Mouse (Mus musculus) gastrocnemius, adult 2 months (tissue): ENCODE results near the gene Dpp4. TPM values are rescaled to one million over a fixed set of nuclear protein-coding genes. Genes with fewer than 3 reads are reported as not detected.

Experiments used
- DNase-seq: peaks from one replicate; pipeline ENCODE4 v3.0.0; 2022
- H3K27ac ChIP-seq: fragments of 200-600 bp; 2 replicates; pipeline ENCODE4 v1.8.1; 2022; ENCODE audit warnings: mild to moderate bottlenecking
- H3K4me3 ChIP-seq: fragments of 200-600 bp; 2 replicates; pipeline ENCODE4 v1.8.1; 2022; ENCODE audit warnings: mild to moderate bottlenecking, moderate library complexity
- CTCF ChIP-seq: fragments of 200-600 bp; IDR thresholded peaks from 2 replicates; pipeline ENCODE4 v1.8.1; 2022; ENCODE audit warnings: antibody characterized with exemption, mild to moderate bottlenecking, moderate library complexity
- intact Hi-C: fragments of 180-260 bp; cut with DNase I; formaldehyde crosslinking; loops from one replicate; pipeline ENCODE4 v1.15.1; 2025
- total RNA-seq, 2 experiments: library from RNA; stranded (reverse); gene quantifications; 2 replicates each; pipeline ENCODE4 v1.2.3; 2021

Dpp4 gene
- total RNA-seq, 2 experiments from 2014 or later = 4.6 to 5.2 TPM

DNA sequence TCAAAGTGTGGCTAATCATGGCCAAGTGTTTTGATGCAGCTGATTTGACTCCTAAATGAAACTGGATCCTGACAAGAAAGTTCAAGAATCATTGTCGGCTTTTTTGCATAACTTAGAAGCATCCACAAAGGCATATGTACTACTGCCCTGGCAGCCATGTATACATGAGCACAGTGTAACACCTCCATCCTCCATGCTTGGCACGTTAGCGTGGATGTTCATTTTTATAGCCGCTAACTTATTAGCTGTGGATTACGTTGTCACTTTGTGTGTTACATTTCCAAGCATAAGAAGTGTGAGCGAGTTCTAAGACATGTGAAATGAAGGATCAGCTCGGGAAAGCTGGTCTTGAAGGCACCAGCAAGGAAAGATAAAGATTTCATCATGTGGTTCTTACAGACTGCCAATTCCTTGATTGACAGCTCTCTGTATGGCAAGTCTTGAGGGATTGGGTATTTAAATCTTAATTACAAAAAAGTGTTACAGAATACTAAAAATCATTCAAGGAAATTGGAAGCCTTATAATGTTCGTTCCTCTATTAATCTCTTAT is 19.3 kb upstream of the Dpp4 start:
- H3K4me3 ChIP-seq = no peak overlapping the region
- no peak for TF ChIP-seq CTCF
- intact Hi-C loops = no loop called here
- no peak overlapping the region for H3K27ac ChIP-seq
- DNase-seq = no peak

DNA sequence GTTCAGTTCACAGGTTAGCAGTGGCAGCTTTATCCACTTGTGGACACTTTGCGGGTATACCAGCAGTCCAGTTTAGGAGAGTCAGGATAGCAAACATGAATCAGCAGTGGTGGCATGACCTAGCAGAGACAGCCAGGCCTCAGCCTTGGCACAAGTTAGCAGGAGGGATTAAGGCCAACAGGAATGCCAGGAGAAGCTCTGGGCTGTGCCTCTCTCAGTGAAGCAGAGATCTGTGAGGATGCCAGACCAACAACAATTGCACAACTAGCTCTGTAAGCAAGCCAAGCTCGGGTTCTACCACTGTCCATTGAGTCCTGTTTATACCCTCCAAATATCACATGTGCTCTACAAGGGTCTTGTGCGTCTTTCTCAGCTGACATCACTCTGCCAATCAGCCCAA is 13.9 kb upstream of the Dpp4 start:
- H3K4me3 ChIP-seq = no peak overlapping the region
- no peak overlapping the region for H3K27ac ChIP-seq
- no peak for TF ChIP-seq CTCF
- intact Hi-C loops = no loop called here
- peak; percentile 60 for DNase-seq

DNA sequence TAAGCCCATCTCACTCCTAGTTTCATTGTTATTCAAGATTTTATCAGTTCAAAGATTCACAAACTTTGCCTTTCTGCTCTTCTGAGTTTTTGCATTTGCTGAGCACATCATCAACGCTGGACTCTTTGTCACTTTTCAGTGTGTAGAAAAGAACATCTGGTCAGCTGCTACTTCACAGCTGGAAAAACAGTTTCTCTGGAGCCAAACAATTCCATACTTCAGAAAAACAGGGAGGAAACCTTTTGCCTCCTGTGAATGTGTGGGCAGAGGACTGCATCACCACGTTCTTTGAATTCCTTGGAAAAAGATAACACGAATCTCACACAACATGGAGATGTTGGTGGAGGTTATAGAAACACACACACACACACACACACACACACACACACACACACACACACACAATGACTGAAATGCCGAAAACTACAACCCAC is 11.3 kb upstream of the Dpp4 start:
- intact Hi-C loops = no loop called here
- H3K27ac ChIP-seq = peak overlapping the region; percentile 72
- TF ChIP-seq CTCF = no peak
- no peak overlapping the region for H3K4me3 ChIP-seq
- DNase-seq = no peak

DNA sequence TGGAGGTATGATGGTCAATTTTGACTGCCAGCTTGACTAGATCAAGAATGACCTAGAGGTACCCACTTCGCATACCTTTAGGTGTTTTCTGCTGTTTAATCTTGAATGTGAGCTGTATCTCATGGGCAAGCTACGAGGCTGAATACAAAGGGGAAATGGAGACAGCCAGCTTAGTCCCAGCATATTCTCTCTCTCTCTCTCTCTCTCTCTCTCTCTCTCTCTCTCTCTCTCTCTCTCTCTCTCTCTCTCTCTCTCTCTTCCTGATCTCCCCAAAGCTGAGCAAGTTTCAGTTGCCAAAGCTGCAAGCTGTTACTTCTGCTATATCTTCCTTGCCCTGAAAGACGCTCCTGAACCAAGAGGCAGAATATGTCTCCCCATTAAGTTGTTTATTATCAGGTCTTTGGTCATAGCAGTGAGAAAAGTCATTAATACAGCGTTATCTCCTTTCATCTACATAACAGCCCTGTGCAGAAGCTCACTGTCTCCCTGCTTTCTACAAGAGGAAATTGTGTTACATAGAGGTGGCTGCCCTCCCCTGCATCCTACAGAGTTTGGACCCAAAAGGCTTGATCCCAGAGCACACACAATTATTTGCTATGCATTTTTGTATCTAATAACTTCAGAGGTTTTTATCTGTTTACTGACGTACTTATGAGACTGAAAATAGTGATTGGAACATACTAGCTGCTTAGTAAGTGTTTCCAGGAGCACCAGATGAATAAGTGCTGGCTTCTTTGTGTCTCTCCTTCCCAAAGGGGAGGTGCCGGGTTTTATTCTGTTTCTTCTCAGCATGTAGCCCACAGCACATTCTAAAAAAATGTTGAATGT is 10.7 kb upstream of the Dpp4 start:
- intact Hi-C loops = no loop called here
- DNase-seq = no peak
- no peak for TF ChIP-seq CTCF
- H3K4me3 ChIP-seq = no peak overlapping the region
- H3K27ac ChIP-seq = peak overlapping the region; percentile 72

DNA sequence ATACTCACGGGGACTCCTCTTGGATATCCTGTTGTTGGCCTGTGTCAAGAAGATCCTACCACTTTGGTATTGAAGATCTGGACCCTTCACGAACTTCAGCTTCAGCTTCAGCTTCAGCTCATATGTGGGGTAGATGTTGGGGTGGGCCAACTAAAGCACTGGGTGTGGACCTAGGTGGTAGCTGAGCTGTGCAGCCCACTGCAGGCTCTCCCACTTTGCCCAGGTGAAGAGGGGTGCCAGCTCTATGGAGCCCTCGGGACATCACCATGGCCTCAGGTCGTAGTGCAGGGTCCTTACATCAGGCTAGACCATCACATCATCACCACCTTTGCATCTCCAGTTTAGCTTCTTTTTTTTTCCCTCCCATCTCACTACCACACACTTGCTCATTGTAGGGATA is 9.2 kb upstream of the Dpp4 start:
- Histone ChIP-seq H3K4me3 (no peak overlapping the region), H3K27ac (no peak overlapping the region)
- no peak for TF ChIP-seq CTCF
- intact Hi-C loops = no loop called here
- no peak for DNase-seq

DNA sequence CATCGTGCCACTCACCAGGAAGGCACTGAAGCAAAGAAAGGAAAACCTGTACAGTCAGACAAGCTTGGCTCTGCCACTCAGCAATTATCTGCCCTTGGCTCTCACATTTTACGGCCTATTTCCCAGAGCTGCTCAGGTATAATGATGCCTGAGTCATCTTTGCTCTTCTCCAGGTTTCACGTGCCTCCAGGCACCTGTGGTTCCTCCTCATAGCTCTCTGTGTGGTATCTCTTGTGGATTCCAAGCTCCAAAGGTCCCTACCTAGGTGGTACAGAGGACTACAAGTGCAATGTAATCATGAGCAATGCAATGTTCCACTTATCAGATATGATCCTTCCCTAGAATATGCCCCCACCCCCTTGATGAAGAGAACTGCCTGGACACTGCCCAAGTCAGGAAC is 8.0 kb upstream of the Dpp4 start:
- DNase-seq = no peak
- intact Hi-C loops = no loop called here
- TF ChIP-seq CTCF = no peak
- no peak overlapping the region for H3K4me3 ChIP-seq
- H3K27ac ChIP-seq = no peak overlapping the region

DNA sequence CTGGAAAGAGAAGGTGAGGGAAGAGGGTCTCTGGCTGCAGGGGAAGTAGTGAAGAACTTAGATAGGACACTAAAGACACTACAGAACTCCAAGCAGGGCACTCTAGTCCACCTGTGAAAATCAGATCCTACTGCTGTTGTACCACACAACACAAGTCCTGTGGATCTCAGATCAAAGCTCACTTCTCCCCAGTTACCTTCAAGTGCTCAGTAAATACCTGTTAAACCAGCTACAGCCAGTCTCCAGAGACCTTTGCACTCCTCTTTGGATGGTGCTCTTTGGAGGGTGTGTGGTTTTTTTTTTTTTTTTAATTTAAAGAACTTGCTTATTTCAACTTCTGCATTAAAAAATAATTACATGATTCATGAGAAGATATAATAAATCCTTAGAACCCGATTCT is 5.2 kb upstream of the Dpp4 start:
- no peak for DNase-seq
- no peak for TF ChIP-seq CTCF
- no peak overlapping the region for H3K27ac ChIP-seq
- no peak overlapping the region for H3K4me3 ChIP-seq
- intact Hi-C loops = no loop called here

DNA sequence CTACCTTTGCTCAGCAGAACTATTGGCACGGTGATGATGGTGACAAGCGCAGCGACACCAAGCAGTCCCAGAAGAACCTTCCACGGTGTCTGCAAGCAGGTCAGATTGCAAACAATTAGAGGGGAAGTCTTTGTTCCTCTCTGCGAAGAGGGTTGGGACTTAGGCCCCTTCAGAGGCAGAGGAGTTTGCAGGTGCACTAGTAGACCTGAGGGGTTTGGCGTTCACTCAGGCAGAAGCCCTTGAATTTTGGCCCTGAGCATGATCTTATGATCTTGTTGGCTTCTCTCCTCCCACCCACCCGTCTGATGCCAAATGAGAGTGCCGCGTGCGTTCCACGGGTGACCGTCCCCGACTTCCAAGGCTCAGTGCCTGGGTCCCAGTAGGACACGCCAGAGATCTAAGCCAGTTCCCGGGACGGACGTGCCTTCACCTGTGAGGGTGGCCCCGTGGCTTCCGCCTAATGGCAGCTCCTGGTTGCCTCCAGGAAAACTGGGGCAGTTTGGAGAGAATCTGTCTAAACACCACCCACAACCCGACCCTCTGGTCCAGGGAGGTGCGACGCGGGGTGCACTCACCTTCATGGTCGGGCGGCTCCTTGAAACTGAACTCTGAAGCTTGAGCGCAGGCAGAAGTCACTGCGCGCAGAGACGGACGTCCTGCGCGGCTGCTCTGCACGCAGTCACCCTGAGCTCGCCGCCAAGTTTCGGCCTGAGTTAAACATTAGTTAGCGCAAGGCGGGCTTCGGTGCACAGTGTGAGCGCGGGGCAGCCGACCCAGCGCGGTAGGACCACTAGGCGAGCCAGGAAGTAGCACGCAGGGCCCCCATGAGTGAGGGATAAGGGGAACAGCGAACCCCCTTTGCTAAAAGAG is 585 bp downstream of the Dpp4 start:
- Histone ChIP-seq H3K27ac (peak overlapping the region; percentile 79), H3K4me3 (peak overlapping the region; percentile 73)
- no peak for TF ChIP-seq CTCF
- DNase-seq = peak; percentile 67
- intact Hi-C loops = no loop called here

DNA sequence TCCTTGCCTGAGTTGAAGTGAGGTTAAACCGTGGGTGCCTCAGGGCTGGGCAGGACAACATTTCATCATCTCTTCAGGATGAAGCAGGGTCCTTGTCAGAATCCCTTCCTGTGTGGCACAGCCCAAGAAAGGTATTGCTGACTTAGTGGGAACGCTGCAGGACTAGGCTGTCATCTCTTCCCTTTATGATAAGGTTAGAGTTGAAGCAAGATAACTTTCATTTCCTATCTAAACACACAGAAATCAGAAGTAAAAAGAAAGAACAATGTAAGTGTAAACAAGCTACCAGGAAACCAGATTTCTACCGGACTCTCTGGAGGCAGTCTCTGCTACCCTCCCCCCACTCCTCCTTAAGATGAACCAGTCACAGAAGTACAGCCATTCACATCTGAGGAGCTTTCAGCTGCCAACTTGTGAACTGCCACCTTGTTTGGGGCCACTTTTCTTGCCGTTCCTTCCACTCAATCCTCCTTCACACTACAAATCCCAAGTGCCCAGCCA is 3.3 kb downstream of the Dpp4 start:
- H3K27ac ChIP-seq = no peak overlapping the region
- intact Hi-C loops = no loop called here
- no peak overlapping the region for H3K4me3 ChIP-seq
- DNase-seq = no peak
- TF ChIP-seq CTCF = no peak

DNA sequence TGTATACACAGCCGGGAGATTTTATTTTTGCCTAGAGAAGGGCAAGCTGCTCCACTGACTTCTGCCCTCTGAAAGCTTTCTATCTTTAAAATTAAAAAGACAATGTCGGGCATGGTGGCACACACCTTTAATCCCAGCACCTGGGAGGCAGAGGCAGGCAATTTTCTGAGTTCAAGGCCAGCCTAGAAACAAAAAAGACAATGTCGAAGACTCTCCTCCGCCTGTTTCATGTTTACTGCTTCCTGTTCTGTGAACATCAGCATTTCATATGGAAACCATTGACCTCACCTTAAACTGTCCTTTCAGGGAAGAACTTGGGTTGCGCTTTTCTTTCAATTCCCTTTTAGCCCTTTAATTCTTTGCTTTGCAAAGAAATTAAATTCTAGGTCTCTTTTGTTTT is 3.8 kb downstream of the Dpp4 start:
- no peak for TF ChIP-seq CTCF
- no peak for DNase-seq
- Histone ChIP-seq H3K27ac (no peak overlapping the region), H3K4me3 (no peak overlapping the region)
- intact Hi-C loops = no loop called here

DNA sequence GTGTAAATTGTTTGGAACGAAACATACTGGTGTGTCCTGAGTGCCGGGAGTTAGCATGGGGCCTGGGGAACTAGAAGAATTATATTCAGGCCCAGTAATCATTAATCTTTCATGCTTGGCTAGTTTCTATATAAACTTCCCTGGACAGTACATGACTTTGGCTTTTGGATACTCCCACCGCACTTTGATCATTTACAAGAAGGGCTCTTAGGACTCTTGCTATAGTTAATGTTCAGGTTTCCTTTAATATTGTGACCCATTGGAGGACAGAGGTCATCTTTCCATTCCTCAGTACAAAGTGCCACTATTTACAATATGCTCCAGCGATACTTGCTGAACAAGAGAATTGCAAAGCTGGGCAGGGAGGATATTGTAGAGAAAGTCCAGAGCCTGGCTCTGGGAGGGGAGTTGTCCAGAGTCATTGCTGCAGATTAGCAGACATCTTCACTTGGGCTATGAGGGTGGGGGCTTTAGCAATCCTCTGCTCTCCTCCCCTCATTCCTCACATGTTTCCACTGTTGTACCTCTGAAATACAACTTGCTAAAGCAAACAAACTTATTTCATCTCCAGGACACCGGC is 8.4 kb downstream of the Dpp4 start:
- H3K27ac ChIP-seq = no peak overlapping the region
- TF ChIP-seq CTCF = no peak
- no peak for DNase-seq
- intact Hi-C loops = no loop called here
- H3K4me3 ChIP-seq = no peak overlapping the region

DNA sequence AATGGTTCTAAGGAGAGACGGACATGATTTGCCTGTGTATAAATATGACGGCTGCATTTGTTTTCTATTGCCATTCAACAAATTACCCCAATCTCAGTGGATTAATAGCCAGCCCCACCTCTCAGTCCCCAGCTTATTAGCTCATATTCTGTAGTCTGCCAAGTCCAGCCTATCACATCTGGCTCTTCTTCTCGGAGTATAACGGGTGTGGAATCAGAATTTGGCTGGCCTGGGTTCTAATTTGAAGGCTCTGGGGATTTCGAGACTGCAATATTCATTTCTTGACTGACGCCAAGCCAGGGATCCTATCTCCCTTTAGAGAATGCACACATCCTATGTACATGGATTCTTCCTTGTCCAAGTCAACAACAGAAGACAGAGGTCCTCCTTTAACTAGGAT is 11.0 kb downstream of the Dpp4 start:
- TF ChIP-seq CTCF = no peak
- Histone ChIP-seq H3K4me3 (no peak overlapping the region), H3K27ac (peak overlapping the region; percentile 69; the same call in 1 of the 2 replicates)
- DNase-seq = peak; percentile 57
- intact Hi-C loops = no loop called here
